Mouse (Mus musculus): ENCODE results near the gene Frs2. TPM values are rescaled to one million over a fixed set of nuclear protein-coding genes. Genes with fewer than 3 reads are reported as not detected.

Gene Frs2
- polyA plus RNA-seq, 1 experiment, result 8.8 TPM

- 47% methylated on average over 4 of the region's 4 CpGs for WGBS
- no peak overlapping the region for H3K27ac ChIP-seq (ENCODE audit: control insufficient read depth, insufficient read depth, low read depth, low read length, poor library complexity)
- peaks cover 1% of the 10 kb centered on the region; the same call in 1 of the 2 replicates for H3K4me1 ChIP-seq (ENCODE audit: control insufficient read depth, insufficient read depth, low read length)
- no peak overlapping the region for H3K4me3 ChIP-seq (replicated peaks; ENCODE audit: control insufficient read depth, low read depth, low read length)
- no peak for TF ChIP-seq CTCF (IDR thresholded peaks at IDR 0.05; ENCODE audit: control insufficient read depth, insufficient read depth, low read length)
Measured at GRCm38 (mm10) chr10:117126233-117126632, 22.1 kb downstream of the Frs2 start.

- Histone ChIP-seq H3K4me1 (ENCODE audit: control insufficient read depth, insufficient read depth, low read length) (no peaks in the 10 kb centered on the region; the same call in 1 of the 2 replicates), H3K27ac (ENCODE audit: control insufficient read depth, insufficient read depth, low read depth, low read length, poor library complexity) (no peak overlapping the region), H3K4me3 (replicated peaks; ENCODE audit: control insufficient read depth, low read depth, low read length) (no peak overlapping the region)
- WGBS, result 93% methylated on average over 3 of the region's 3 CpGs
- TF ChIP-seq CTCF (IDR thresholded peaks at IDR 0.05; ENCODE audit: control insufficient read depth, insufficient read depth, low read length), result no peak
- no peak for TF ChIP-seq POLR2A (IDR thresholded peaks at IDR 0.05; ENCODE audit: borderline replicate concordance, control insufficient read depth, low read depth, low read length)
Measured at GRCm38 (mm10) chr10:117121448-117121847, 26.9 kb downstream of the Frs2 start.

- no peak overlapping the region for H3K27ac ChIP-seq (ENCODE audit: control insufficient read depth, insufficient read depth, low read depth, low read length, poor library complexity)
- 86% methylated on average over 7 of the region's 7 CpGs for WGBS
- TF ChIP-seq CTCF (IDR thresholded peaks at IDR 0.05; ENCODE audit: control insufficient read depth, insufficient read depth, low read length) (no peak), POLR2A (IDR thresholded peaks at IDR 0.05; ENCODE audit: borderline replicate concordance, control insufficient read depth, low read depth, low read length) (no peak)
- H3K4me3 ChIP-seq (replicated peaks; ENCODE audit: control insufficient read depth, low read depth, low read length), result no peak overlapping the region
- no peaks in the 10 kb centered on the region; the same call in 1 of the 2 replicates for H3K4me1 ChIP-seq (ENCODE audit: control insufficient read depth, insufficient read depth, low read length)
Measured at GRCm38 (mm10) chr10:117120051-117120666, 28.2 kb downstream of the Frs2 start.

GRCm38 (mm10) chr10:117119531-117119930, 28.8 kb downstream of the Frs2 start:
- H3K27ac ChIP-seq (ENCODE audit: control insufficient read depth, insufficient read depth, low read depth, low read length, poor library complexity), result no peak overlapping the region
- 29% methylated on average over 11 of the region's 11 CpGs for WGBS

GRCm38 (mm10) chr10:117118421-117118831, 29.9 kb downstream of the Frs2 start:
- WGBS, result 53% methylated on average over 7 of the region's 7 CpGs
- no peak for TF ChIP-seq POLR2A (IDR thresholded peaks at IDR 0.05; ENCODE audit: borderline replicate concordance, control insufficient read depth, low read depth, low read length)
- TF ChIP-seq CTCF (IDR thresholded peaks at IDR 0.05; ENCODE audit: control insufficient read depth, insufficient read depth, low read length), result no peak
- H3K4me1 ChIP-seq (ENCODE audit: control insufficient read depth, insufficient read depth, low read length), result no peaks in the 10 kb centered on the region; the same call in 1 of the 2 replicates
- no peak overlapping the region for H3K4me3 ChIP-seq (replicated peaks; ENCODE audit: control insufficient read depth, low read depth, low read length)
- H3K27ac ChIP-seq (ENCODE audit: control insufficient read depth, insufficient read depth, low read depth, low read length, poor library complexity), result no peak overlapping the region

More at GRCm38 (mm10) chr10:117119531-117119930, 28.8 kb downstream of the Frs2 start:
- TF ChIP-seq CTCF (IDR thresholded peaks at IDR 0.05; ENCODE audit: control insufficient read depth, insufficient read depth, low read length), result no peak
- no peak for TF ChIP-seq POLR2A (IDR thresholded peaks at IDR 0.05; ENCODE audit: borderline replicate concordance, control insufficient read depth, low read depth, low read length)
- H3K4me3 ChIP-seq (replicated peaks; ENCODE audit: control insufficient read depth, low read depth, low read length), result no peak overlapping the region
- H3K4me1 ChIP-seq (ENCODE audit: control insufficient read depth, insufficient read depth, low read length), result no peaks in the 10 kb centered on the region; the same call in 1 of the 2 replicates

GRCm38 (mm10) chr10:117115652-117116051, 32.7 kb downstream of the Frs2 start:
- WGBS, result 58% methylated on average over 3 of the region's 3 CpGs
- no peak overlapping the region for H3K4me3 ChIP-seq (replicated peaks; ENCODE audit: control insufficient read depth, low read depth, low read length)
- TF ChIP-seq POLR2A (IDR thresholded peaks at IDR 0.05; ENCODE audit: borderline replicate concordance, control insufficient read depth, low read depth, low read length) (no peak), CTCF (IDR thresholded peaks at IDR 0.05; ENCODE audit: control insufficient read depth, insufficient read depth, low read length) (no peak)
- no peak overlapping the region for H3K27ac ChIP-seq (ENCODE audit: control insufficient read depth, insufficient read depth, low read depth, low read length, poor library complexity)
- no peaks in the 10 kb centered on the region; the same call in 1 of the 2 replicates for H3K4me1 ChIP-seq (ENCODE audit: control insufficient read depth, insufficient read depth, low read length)

- no peak overlapping the region for H3K27ac ChIP-seq (ENCODE audit: control insufficient read depth, insufficient read depth, low read depth, low read length, poor library complexity)
- WGBS, result 12% methylated on average over 2 of the region's 2 CpGs
- no peak overlapping the region for H3K4me3 ChIP-seq (replicated peaks; ENCODE audit: control insufficient read depth, low read depth, low read length)
Measured at GRCm38 (mm10) chr10:117112545-117112944, 35.8 kb downstream of the Frs2 start.

GRCm38 (mm10) chr10:117111455-117111854, 36.9 kb downstream of the Frs2 start:
- no peak overlapping the region for H3K4me3 ChIP-seq (replicated peaks; ENCODE audit: control insufficient read depth, low read depth, low read length)
- H3K27ac ChIP-seq (ENCODE audit: control insufficient read depth, insufficient read depth, low read depth, low read length, poor library complexity), result no peak overlapping the region
- H3K4me1 ChIP-seq (ENCODE audit: control insufficient read depth, insufficient read depth, low read length), result no peaks in the 10 kb centered on the region; the same call in 1 of the 2 replicates
- WGBS, result 64% methylated on average over 7 of the region's 7 CpGs
- TF ChIP-seq CTCF (IDR thresholded peaks at IDR 0.05; ENCODE audit: control insufficient read depth, insufficient read depth, low read length) (no peak), POLR2A (IDR thresholded peaks at IDR 0.05; ENCODE audit: borderline replicate concordance, control insufficient read depth, low read depth, low read length) (no peak)

More at GRCm38 (mm10) chr10:117112545-117112944, 35.8 kb downstream of the Frs2 start:
- no peak for TF ChIP-seq POLR2A (IDR thresholded peaks at IDR 0.05; ENCODE audit: borderline replicate concordance, control insufficient read depth, low read depth, low read length)
- TF ChIP-seq CTCF (IDR thresholded peaks at IDR 0.05; ENCODE audit: control insufficient read depth, insufficient read depth, low read length), result no peak
- no peaks in the 10 kb centered on the region; the same call in 1 of the 2 replicates for H3K4me1 ChIP-seq (ENCODE audit: control insufficient read depth, insufficient read depth, low read length)
